Mouse (Mus musculus) fibroblast of lung, adult 2 months (primary cell): Measurements from ENCODE around the gene Slc28a3.

ENCODE experiments used
- DNase-seq: peaks from one replicate; pipeline ENCODE4 v3.0.0-alpha.2; 2011; ENCODE audit warnings: low read depth

Slc28a3 gene

DNA sequence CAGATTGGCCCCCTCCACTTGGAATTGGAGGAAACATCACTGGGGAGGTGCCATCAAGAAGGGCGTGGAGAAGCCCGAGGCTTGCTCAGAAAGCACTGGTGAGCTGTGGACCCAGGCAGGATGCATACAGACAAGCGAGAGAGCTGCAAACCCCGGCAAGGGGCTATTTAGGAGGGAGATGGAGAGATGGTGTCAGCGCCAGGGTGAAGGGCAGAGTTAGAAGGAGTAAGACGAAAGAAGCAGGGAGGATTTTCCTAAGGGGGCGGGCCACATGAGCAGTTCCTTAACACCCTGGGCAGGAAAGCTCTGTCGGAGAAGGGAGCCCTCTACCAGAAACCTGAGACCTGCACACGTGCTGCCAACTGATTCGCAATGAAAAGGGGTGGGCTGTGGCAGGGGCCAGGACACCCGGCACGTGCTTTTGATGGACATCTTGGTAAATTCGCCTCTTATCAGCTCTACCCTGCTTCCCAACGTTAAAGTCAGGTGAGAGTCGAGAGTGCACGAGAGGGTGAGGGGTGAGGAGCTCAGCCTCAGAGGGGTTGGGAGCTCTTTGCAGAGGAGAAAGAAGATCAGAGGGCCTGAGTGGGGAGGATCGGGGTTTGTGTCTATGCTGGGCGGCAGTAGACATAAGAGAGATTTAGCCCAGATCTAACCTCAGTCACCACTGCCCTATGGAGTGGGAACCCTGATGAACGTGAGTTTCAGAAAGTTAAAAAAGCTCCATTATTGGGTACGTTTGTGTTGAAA, 87.5 kb downstream of the Slc28a3 start:
- DNase-seq: no peak

DNA sequence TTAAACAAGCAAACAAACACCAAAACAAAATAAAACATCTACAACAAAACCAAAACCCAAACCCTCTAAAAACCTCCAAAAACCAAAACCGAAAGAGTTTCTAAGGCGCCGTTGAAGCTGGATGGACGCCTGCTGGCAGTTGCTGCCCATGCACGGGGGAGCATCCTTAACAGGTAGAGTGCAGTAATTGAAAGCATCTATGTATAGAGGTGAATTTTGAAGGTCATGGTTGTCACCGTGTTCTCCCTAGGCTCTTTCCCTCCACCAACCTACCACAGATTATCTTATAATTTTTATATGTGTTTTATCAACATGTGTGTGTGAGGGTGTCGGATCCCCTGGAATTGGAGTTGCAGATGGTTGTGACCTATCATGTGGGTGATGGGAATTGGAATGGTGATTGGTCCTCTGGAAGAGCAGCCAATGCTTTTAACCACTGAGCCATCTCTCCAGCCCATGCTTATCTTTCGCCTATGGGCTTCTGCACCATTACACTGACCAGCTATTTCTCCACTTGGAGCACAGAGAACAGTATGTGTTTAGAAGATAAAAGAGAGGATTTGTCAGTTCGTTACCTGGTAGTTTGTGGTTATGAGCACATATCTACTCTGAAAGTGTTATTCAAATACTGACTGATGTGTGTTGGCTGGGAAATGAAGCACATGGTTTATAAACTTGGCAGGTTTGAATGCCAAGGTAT, 89.2 kb downstream of the Slc28a3 start:
- DNase-seq: peak; percentile 19

DNA sequence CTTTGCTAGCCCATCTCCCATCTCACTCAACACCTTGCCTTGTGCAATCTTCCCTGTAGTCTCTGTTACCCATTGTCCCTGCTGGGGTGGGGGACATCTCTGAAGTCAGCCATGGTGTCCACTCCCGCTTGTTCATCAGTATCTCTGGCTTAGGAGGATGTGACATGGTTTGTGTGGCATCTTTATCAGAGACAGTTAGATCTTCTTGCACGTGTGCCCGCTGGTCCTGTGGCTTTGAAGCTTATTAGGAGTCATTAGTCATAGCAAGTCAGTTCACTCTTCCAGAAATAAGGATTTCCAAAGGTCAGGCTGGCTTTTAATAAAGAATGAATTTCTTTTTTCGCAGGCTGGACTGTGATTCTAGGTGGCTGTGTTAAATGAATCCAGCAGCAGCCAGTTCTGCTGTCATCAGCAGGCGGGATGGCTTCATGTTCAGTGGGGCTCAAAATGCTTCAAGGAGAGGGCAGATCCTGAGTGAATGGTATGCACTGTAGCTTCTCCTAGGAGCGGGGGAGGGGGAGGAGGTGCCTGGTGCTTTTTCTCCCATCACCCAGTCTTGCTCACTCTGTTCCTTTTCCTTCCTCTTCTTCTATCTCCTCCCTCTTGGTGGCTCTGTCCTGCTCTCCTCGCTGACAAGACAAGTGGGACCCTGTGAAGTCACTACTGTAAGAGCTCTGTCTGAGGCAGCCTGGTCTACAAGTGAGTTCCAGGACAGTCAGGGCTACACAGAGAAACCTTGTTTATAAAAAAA, 89.9 kb downstream of the Slc28a3 start:
- no peak for DNase-seq

DNA sequence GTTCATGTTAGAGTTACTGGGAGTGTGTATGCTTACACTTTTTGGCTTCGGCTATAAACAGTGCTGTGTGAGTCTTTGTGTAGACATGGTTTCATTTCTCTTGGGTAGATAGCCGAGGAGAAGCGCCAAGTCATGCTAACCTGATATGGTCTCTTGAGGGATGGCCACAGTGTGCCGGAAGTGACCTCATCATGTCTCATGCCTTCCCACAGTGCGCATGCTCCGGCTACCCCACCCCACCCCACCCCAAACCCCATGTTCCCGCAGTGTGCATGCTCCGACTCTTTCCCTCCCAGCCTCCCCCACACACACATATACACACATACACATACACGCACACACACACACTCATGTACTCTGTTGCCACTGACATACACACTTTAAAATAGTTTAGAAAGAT, 90.6 kb downstream of the Slc28a3 start:
- DNase-seq: no peak

DNA sequence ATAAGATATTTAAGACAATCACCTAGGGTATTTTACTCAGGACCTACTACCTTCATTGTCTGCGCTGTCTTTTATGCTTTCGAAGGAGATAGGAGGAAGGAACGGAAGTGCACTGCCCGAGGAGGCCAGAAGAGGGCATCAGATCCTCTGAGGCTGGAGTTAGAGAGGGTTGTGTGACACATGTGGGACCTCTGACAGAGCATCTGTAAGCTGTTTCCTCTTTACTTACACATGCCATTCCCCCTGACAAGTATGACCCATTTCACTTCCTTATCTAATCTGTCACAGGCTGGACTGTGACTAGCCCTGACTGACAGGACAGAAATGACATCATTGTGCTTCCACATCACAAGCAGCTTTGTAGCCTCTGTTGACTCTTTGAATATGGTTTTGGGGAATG, 94.4 kb downstream of the Slc28a3 start:
- DNase-seq: no peak

DNA sequence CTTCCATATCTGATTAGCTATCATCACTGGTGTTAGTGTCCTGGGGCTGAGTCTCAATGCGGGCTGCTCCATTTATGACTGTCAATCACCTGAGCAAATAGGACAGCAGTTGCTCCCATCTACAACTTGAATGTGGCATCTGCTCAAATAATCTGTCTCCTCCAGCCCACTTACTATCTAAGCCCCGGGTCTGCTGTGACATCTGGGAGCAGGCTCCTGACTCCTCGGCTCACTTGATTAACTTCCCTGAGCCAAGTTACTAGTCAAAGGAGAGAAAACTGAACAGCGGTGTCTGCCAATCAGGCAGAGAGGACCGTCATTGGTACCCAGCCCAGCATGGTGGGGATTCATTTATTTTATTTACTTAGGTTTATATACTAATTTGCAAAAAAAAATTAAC, 95.0 kb downstream of the Slc28a3 start:
- no peak for DNase-seq

DNA sequence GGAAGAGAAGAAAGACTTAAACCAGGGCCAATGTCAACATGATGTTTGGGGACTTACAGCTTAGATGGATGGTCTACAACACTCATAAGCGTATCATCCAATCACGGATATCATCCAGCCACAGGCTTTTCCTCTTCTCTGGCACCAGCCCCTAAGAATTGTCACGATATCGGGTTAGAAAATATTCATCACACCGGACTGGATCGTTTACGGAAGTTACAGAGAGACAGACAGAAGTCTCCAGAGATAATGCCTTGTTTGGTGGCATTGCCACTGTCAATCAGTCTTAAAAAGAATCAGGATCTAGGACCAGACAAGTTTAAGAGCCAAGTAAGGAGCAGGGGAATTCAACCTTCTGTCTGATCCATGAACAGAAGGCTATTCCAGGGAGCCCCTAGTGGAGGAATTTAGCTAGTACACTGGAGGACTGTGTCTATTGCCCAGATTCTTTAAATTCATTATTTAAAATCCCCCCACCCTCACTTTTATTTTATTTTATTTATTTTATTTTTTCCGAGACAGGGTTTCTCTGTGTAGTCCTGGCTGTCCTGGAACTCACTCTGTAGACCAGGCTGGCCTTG, 96.4 kb downstream of the Slc28a3 start:
- DNase-seq: no peak

DNA sequence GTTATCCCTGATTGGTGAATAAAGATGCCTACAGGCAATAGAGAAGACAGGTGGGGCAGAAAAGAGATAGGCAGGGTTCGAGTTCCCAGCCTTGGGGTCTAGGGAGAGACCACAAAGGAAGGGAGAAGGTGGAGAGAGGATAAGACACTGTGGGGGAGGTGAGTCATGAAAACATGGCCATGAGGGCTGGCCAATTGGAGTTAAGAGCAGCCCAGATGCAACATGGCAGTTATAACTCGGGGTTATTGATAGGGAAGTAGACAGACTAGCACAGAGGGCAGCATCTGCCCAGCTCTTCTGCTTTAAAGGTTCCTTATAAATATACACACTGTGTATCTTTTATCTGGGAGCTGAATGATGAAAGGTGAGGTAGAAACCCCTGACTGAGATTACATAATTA, 98.8 kb downstream of the Slc28a3 start:
- no peak for DNase-seq

DNA sequence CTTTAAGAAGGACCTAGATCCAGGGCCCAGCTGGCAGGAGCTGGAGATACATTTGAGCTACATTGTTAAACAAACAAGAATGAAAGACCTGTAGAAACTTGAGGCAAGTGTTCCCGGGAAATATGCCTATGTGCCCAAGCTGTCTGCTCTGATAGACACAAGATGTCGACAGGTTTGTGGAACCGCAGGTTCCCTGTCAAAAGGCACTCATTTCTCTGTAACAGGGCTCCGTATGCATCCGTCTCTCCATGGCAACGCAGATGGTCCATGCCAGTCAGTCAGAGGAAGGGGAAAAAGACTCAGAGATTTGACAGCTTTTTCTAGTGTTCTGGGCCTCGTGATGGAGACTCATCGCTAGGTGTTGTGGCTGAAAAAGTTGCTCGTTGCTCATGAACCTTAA, 99.4 kb downstream of the Slc28a3 start:
- no peak for DNase-seq

DNA sequence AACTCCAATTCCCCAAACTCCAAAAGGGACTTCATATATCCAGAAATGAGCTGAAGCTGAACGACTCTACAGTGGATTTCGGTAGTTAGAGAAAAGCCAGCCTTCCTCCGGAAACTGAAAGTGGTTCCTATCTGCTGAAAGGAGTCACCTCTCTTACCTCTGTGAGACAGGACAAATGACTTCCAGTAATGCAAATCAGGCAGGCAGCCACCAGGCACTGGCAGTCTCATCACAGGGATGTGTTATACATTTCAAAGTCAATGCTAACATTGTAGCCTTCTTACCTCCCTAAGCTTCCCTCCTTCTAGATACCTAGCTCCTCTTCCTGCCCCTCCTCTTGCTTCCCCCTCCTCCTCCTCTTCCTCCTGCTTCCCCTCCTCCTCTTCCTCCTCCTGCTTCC, 101.4 kb downstream of the Slc28a3 start:
- DNase-seq: no peak

DNA sequence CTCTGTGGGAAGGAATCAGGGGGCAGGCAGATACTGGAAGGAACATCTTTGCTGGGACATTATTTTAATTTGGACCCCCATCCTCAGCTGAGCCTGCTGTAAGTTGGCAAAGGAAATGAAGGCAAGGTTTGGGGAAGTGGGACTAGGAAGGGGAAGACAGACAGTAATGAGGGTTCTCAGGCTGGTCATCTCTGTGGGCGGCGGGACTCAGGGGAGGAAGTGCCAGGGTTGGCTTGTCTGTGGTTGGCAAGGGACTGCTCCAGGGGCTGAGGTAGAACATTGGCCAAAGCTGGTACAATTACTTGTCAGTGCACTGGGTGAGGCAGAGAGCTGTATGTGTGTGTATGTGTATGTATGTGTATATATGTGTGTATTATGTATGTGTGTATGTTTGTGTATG, 107.1 kb downstream of the Slc28a3 start:
- no peak for DNase-seq

DNA sequence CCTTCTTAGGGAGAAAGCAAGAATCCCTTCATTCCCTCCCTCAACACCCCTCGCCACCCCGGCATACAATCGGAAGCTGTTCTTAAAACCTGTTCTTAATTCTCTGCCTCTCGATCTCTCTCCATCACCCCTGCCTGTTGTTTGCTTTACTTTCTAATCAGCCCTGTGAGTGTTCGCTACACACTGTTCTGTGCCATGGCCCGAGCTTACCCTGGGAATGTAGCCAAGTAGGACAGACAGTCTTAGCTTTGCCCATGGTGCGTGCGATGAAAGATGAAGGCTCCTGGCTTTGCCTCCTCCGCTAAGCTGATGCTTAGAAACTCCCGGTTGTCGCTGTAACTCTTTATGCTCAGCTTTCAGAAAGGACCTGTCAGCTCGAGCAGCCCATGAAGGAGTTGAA, 112.9 kb downstream of the Slc28a3 start:
- DNase-seq: no peak
